In the genomic region with DNA sequence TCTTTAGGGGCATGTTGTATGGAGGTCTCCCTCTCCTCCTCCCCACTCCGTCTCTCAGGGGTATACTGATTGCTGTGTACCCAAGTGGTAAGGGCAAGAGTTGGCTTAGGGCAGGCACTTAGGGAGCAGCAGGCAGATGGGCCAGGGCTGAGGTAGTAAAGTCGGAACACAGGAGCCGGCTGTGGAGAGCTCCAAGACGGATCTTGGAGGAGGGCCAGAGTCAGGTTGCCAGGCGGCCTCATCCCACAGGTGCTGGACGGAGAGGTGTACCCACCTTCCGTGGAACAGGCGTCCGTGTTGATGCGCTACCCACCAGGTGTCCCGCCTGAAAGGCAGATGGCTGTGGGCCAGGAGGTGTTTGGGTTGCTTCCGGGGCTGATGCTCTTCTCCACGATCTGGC, we compare ENCODE assay signal across 26 mouse cellular contexts. TPM values are rescaled to one million over a fixed set of nuclear protein-coding genes. Genes with fewer than 3 reads are reported as not detected.
DNase-seq lines count a peak whose midpoint lies in the region; ATAC-seq lines count a peak whose summit lies in the region.
"Had no signal": no experiment of that assay in that cellular context is flagged by ENCODE, and none has a peak within 500 bp of the region (broad histone marks: within the 10 kb centered on the region; RNA-seq: fewer than 3 reads in every experiment).

No protein-coding gene starts in this region.

- H3K4me2 ChIP-seq in forebrain, embryonic 12.5 days: no peak overlapping the region
- H3K4me2 ChIP-seq: embryonic facial prominence, embryonic 15.5 days; heart, embryonic 12.5 days; neural tube, embryonic 12.5 days had no signal

- no peak for ATAC-seq in erythroid progenitor cell, adult 5-6 weeks (replicated peaks; ENCODE audit: low FRiP score, poor library complexity, severe bottlenecking)
- ATAC-seq in forebrain, embryonic 12.5 days (ENCODE audit: low FRiP score): no peak
- ATAC-seq: forebrain, embryonic 16.5 days; hindbrain, postnatal 0 days; intestine, embryonic 16.5 days had no signal

- H3K27ac ChIP-seq in forebrain, embryonic 12.5 days: no peak overlapping the region
- H3K27ac ChIP-seq: embryonic facial prominence, embryonic 15.5 days; hindbrain, postnatal 0 days; layer of hippocampus, adult 2 months; neural tube, embryonic 12.5 days had no signal

- WGBS in forebrain, embryonic 12.5 days: 87% methylated on average over 13 of the region's 13 CpGs

- no peaks in the 10 kb centered on the region for H3K36me3 ChIP-seq in forebrain, embryonic 12.5 days (replicated peaks)
- H3K36me3 ChIP-seq: embryonic facial prominence, embryonic 15.5 days; neural tube, embryonic 12.5 days had no signal

- peak; percentile 52 for DNase-seq in testis, postnatal 10 days (ENCODE audit: low spot score)
- DNase-seq in testis, postnatal 14 days (ENCODE audit: low spot score): no peak
- peak; percentile 67 to 71 for DNase-seq in cerebellum, adult 18-20 months
- DNase-seq in cerebellum, postnatal 14 days: peak; percentile 72 to 74
- no peak for DNase-seq in kidney, adult 9 months
- DNase-seq: adrenal gland, postnatal 10 days; embryo, embryonic 11 days; gastrocnemius, postnatal 14 days; heart, adult 18-20 months; heart, postnatal 14 days; left cerebral cortex, postnatal 4 days; lung, adult 2 months; midbrain, embryonic 14.5 days; retina, postnatal 1 day; right cerebral cortex, postnatal 25 days; spleen, adult 18-20 months; thymus, postnatal 14 days had no signal

- no peak overlapping the region for H3K9ac ChIP-seq in forebrain, embryonic 12.5 days
- H3K9ac ChIP-seq: embryonic facial prominence, embryonic 15.5 days; heart, embryonic 12.5 days; neural tube, embryonic 12.5 days had no signal

- H3K4me1 ChIP-seq in forebrain, embryonic 12.5 days: no peaks in the 10 kb centered on the region
- H3K4me1 ChIP-seq: embryonic facial prominence, embryonic 15.5 days; neural tube, embryonic 12.5 days had no signal

- H3K9me3 ChIP-seq in forebrain, embryonic 12.5 days: no peaks in the 10 kb centered on the region
- H3K9me3 ChIP-seq: embryonic facial prominence, embryonic 15.5 days; heart, embryonic 12.5 days; neural tube, embryonic 12.5 days had no signal

- H3K4me3 ChIP-seq in forebrain, embryonic 12.5 days (replicated peaks): no peak overlapping the region
- H3K4me3 ChIP-seq: embryonic facial prominence, embryonic 15.5 days; heart, embryonic 12.5 days; layer of hippocampus, adult 2 months; neural tube, embryonic 12.5 days had no signal

- no peaks in the 10 kb centered on the region for H3K27me3 ChIP-seq in forebrain, embryonic 12.5 days
- H3K27me3 ChIP-seq: embryonic facial prominence, embryonic 15.5 days; heart, embryonic 12.5 days; neural tube, embryonic 12.5 days had no signal

RNA-seq across cellular contexts. Expression of gene Ptgs1, which starts 12.3 kb away (rescaled TPM):
- 17.7 and 18.4 TPM in 2 replicates for total RNA-seq in erythroid progenitor cell, adult 5-6 weeks (2015; ENCODE audit: low replicate concordance)
- total RNA-seq in erythroid progenitor cell, adult 5-6 weeks (2017; ENCODE audit: low replicate concordance): 3.6 and 5.4 TPM in 2 replicates
- 2.5 and 3.7 TPM in 2 replicates for polyA plus RNA-seq in forebrain, embryonic 12.5 days (2016; fragmentation: Nextera tagmentation; extraction: Ambion mirVana)

Comparison
In these comparisons a context has a peak if more than half of its experiments do, and no peak if none do; other contexts are left out.
1. DNase-seq: peak in testis, postnatal 10 days (single experiment), cerebellum, adult 18-20 months (2 of 2) and cerebellum, postnatal 14 days (2 of 2); none in testis, postnatal 14 days (single experiment) and kidney, adult 9 months (single experiment).